Mouse (Mus musculus): ENCODE results near the gene Rpl27. TPM values are rescaled to one million over a fixed set of nuclear protein-coding genes. Genes with fewer than 3 reads are reported as not detected.

Rpl27 gene
- total and polyA plus RNA-seq, 3 experiments = 595 to 2,621 TPM; not detected in 1

DNA sequence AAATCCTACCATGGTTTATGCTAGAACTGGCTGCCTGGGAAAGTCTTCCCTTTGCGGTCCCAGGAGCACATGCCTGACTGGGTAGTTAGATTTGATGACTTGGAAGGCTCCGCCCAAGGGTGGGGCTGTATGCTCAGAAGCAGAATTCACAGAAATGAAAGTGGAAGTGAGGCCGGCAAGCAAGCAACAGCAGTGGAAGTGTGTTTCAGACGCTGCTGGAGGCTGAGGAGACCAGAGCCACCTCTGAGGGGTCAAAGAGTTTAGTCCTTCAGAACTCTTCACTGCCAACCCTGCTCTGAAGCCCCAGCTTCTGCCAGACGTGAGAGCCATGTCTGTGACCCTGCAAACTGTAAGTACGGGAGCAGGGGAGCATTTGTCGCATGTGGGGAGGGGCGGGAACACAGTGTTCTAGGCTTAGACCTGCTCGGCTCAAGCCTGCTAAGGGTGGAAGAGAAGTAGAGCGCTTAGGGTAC lies 6.2 kb downstream of the Rpl27 start, which contains the start of gene Ifi35 (continued):
- no peak for TF ChIP-seq MEF2A (IDR thresholded peaks at IDR 0.05; ENCODE audit: extremely low read depth, insufficient replicate concordance, low read depth, low read length, poor library complexity, severe bottlenecking)
- TF ChIP-seq JUND (IDR thresholded peaks at IDR 0.05; ENCODE audit: low read depth, low read length) = no peak
- TF ChIP-seq HCFC1 (IDR thresholded peaks at IDR 0.05; ENCODE audit: low read depth, low read length) = peak; percentile 73
- no peak; the same call in 1 of the 2 replicates for TF ChIP-seq RCOR1 (IDR thresholded peaks at IDR 0.05; ENCODE audit: low read depth, low read length)
- no peak for TF ChIP-seq GABPA (IDR thresholded peaks at IDR 0.05; ENCODE audit: low read depth, low read length)
- TF ChIP-seq MXI1 (IDR thresholded peaks at IDR 0.05; ENCODE audit: low read depth, low read length) = peak; percentile 98
- TF ChIP-seq TCF12 (IDR thresholded peaks at IDR 0.05; ENCODE audit: low read depth, low read length) = peak; percentile 58
- TF ChIP-seq ZMIZ1 (IDR thresholded peaks at IDR 0.05; ENCODE audit: low read depth, low read length) = peak; percentile 89
- TF ChIP-seq CHD1 (IDR thresholded peaks at IDR 0.05; ENCODE audit: low read depth, low read length) = no peak
- no peak for TF ChIP-seq ZKSCAN1 (IDR thresholded peaks at IDR 0.05; ENCODE audit: low read depth, low read length)
- TF ChIP-seq POLR2A (IDR thresholded peaks at IDR 0.05; ENCODE audit: control insufficient read depth in 1 of 2, insufficient read depth in 1 of 2, low read depth in 1 of 2, low read length in 2 of 2, poor library complexity in 1 of 2) = peak; percentile 87 to 96
- peak; percentile 86 for TF ChIP-seq MYC (IDR thresholded peaks at IDR 0.05; ENCODE audit: low read depth, low read length)
- TF ChIP-seq MAZ (IDR thresholded peaks at IDR 0.05; ENCODE audit: low read depth, low read length) = no peak
- TF ChIP-seq E2F4 (IDR thresholded peaks at IDR 0.05; ENCODE audit: borderline replicate concordance, low read depth, low read length) = peak; percentile 4; the same call in 1 of the 2 replicates
- peak; percentile 24; the same call in 1 of the 2 replicates for TF ChIP-seq NRF1 (IDR thresholded peaks at IDR 0.05; ENCODE audit: insufficient read depth, low read depth, low read length, poor library complexity, severe bottlenecking)
- TF ChIP-seq RAD21 (IDR thresholded peaks at IDR 0.05; ENCODE audit: low read depth, low read length) = no peak
- no peak for TF ChIP-seq ZC3H11A (IDR thresholded peaks at IDR 0.05; ENCODE audit: low read depth, low read length)

- TF ChIP-seq POLR2AphosphoS5 (IDR thresholded peaks at IDR 0.05; ENCODE audit: borderline replicate concordance, low read depth, low read length) (no peak), TBP (IDR thresholded peaks at IDR 0.05; ENCODE audit: low read depth, low read length) (peak; percentile 91), ZC3H11A (IDR thresholded peaks at IDR 0.05; ENCODE audit: low read depth, low read length) (no peak), USF1 (IDR thresholded peaks at IDR 0.05; ENCODE audit: low read depth, low read length) (peak; percentile 46), ZKSCAN1 (IDR thresholded peaks at IDR 0.05; ENCODE audit: low read depth, low read length) (no peak), ZMIZ1 (IDR thresholded peaks at IDR 0.05; ENCODE audit: low read depth, low read length) (no peak), MYB (IDR thresholded peaks at IDR 0.05; ENCODE audit: low read depth, low read length) (no peak), USF2 (IDR thresholded peaks at IDR 0.05; ENCODE audit: borderline replicate concordance in 1 of 2, insufficient read depth in 1 of 2, low read depth in 1 of 2, low read length in 2 of 2) (no peak), ELF1 (IDR thresholded peaks at IDR 0.05; ENCODE audit: low read depth, low read length) (no peak)
- peak; percentile 84 for DNase-seq (ENCODE audit: low read depth, low spot score)
- no peaks in the 10 kb centered on the region for H3K27me3 ChIP-seq (ENCODE audit: control insufficient read depth in 1 of 2, insufficient read depth in 2 of 2, low read length in 2 of 2)
- peak overlapping the region; percentile 87 to 88 for H3K4me3 ChIP-seq (ENCODE audit: control insufficient read depth in 1 of 2, insufficient read depth in 1 of 2, low read depth in 2 of 2, low read length in 2 of 2)
- peak overlapping the region; percentile 96 for H3K27ac ChIP-seq (ENCODE audit: control insufficient read depth, low read depth, low read length)
- no peaks in the 10 kb centered on the region for H3K9me3 ChIP-seq (replicated peaks; ENCODE audit: insufficient read depth, low read length)
- H3K9ac ChIP-seq (ENCODE audit: control insufficient read depth, low read depth, low read length, poor library complexity, severe bottlenecking) = peak overlapping the region; percentile 86
- peaks cover 13% of the 10 kb centered on the region for H3K79me2 ChIP-seq (ENCODE audit: control insufficient read depth, insufficient read depth, low read length, poor library complexity)
- H3K36me3 ChIP-seq (ENCODE audit: control insufficient read depth in 1 of 2, insufficient read depth in 2 of 2, low read length in 2 of 2) = peaks cover 11 to 37% of the 10 kb centered on the region in 2 experiments
- peaks cover 20 to 40% of the 10 kb centered on the region in 2 experiments for H3K4me1 ChIP-seq (ENCODE audit: control insufficient read depth in 1 of 2, insufficient read depth in 2 of 2, low read length in 2 of 2)
These were observed 6.8 kb downstream of the Rpl27 start for GRCm38 (mm10) chr11:101448899-101449298.

Data from MEL (cell line).